Mouse (Mus musculus) liver, embryonic 11.5 days (tissue): ENCODE measurements around the gene Aff4. TPM values are rescaled to one million over a fixed set of nuclear protein-coding genes. Genes with fewer than 3 reads are reported as not detected.

Experiments
- ATAC-seq: fragments of 200-750 bp; cut with Nextera tagmentation; replicated peaks from 2 replicates; pipeline ENCODE4 v1.8.0; 2017; ENCODE audit warnings: moderate number of reproducible peaks, mild to moderate bottlenecking, moderate TSS enrichment, moderate library complexity; ENCODE audit not compliant: low FRiP score
- DNase-seq: peaks from one replicate; pipeline ENCODE4 v3.0.0-alpha.2; 2017; ENCODE audit warnings: low spot score
- H3K27ac ChIP-seq: fragments of 300-500 bp; sonication (generic); 2 replicates; pipeline ENCODE4 v1.5.1; 2014; ENCODE audit warnings: mild to moderate bottlenecking, low read depth, low read length, control low read depth
- H3K27me3 ChIP-seq: fragments of 300-500 bp; sonication (generic); replicated peaks from 2 replicates; pipeline ENCODE4 v1.6.1; 2014; ENCODE audit warnings: low read length, mixed read lengths; ENCODE audit not compliant: control insufficient read depth, insufficient read depth
- H3K36me3 ChIP-seq: fragments of 300-500 bp; sonication (generic); 2 replicates; pipeline ENCODE4 v1.6.1; 2014; ENCODE audit warnings: mild to moderate bottlenecking, low read length, moderate library complexity, mixed read lengths; ENCODE audit not compliant: control insufficient read depth, insufficient read depth
- H3K4me1 ChIP-seq: fragments of 300-500 bp; sonication (generic); replicated peaks from 2 replicates; pipeline ENCODE4 v1.6.1; 2014; ENCODE audit warnings: low read length, mixed read lengths; ENCODE audit not compliant: control insufficient read depth, insufficient read depth
- H3K4me2 ChIP-seq: fragments of 300-500 bp; sonication (generic); 2 replicates; pipeline ENCODE4 v1.6.1; 2014; ENCODE audit warnings: mild to moderate bottlenecking, control low read depth, moderate library complexity
- H3K4me3 ChIP-seq: fragments of 300-500 bp; sonication (generic); 2 replicates; pipeline ENCODE4 v1.5.1; 2014; ENCODE audit warnings: low read depth, low read length, control low read depth
- H3K9ac ChIP-seq: fragments of 300-500 bp; sonication (generic); 2 replicates; pipeline ENCODE4 v1.6.1; 2014; ENCODE audit warnings: low read depth, low read length, control low read depth
- H3K9me3 ChIP-seq: fragments of 300-500 bp; sonication (generic); 2 replicates; pipeline ENCODE4 v1.6.1; 2016; ENCODE audit warnings: low read length, inconsistent platforms, mixed read lengths; ENCODE audit not compliant: control insufficient read depth
- WGBS: fragments of 180-500 bp; shearing (Covaris S2); extraction: QIAGEN DNeasy Blood & Tissue Kit; methylation state at CpG from one replicate; pipeline ENCODE4 v1.1.7; 2014; 5-methylcytosine and 5-hydroxymethylcytosine counted together
- polyA plus RNA-seq: library from polyadenylated mRNA; unstranded; fragments of >200 nt; fragmentation: Nextera tagmentation; extraction: Ambion mirVana; gene quantifications from 2 replicates; pipeline ENCODE4 v1.2.1, GENCODE M21; 2014

The Aff4 gene
- polyA plus RNA-seq, 1 experiment from 2014 or later: 16.5 TPM

GRCm38 (mm10) chr11:53441921-53442320 is 91.3 kb downstream of the Aff4 start:
- no peak; the same call in 1 of the 2 replicates for ATAC-seq
- 7% methylated on average over 12 of the region's 12 CpGs for WGBS
- Histone ChIP-seq H3K4me3 (no peak overlapping the region), H3K4me1 (peaks cover 17% of the 10 kb centered on the region), H3K27me3 (no peaks in the 10 kb centered on the region), H3K9ac (peak overlapping the region; percentile 3; the same call in 1 of the 2 replicates), H3K36me3 (no peaks in the 10 kb centered on the region), H3K27ac (0 out of 2 replicates have a peak overlapping the region, but pooled peaks have one; percentile 0), H3K4me2 (peak overlapping the region; percentile 24), H3K9me3 (no peaks in the 10 kb centered on the region)
- peak; percentile 53 for DNase-seq

GRCm38 (mm10) chr11:53443861-53444260 is 93.2 kb downstream of the Aff4 start:
- Histone ChIP-seq H3K9ac (no peak overlapping the region), H3K4me2 (no peak overlapping the region), H3K36me3 (no peaks in the 10 kb centered on the region), H3K27ac (no peak overlapping the region), H3K27me3 (no peaks in the 10 kb centered on the region), H3K9me3 (no peaks in the 10 kb centered on the region), H3K4me3 (no peak overlapping the region), H3K4me1 (peaks cover 17% of the 10 kb centered on the region)
- DNase-seq: no peak
- ATAC-seq: peak; percentile 59; the same call in 1 of the 2 replicates
- WGBS: 30% methylated on average over 6 of the region's 6 CpGs

GRCm38 (mm10) chr11:53445562-53445961 is 94.9 kb downstream of the Aff4 start:
- no peaks in the 10 kb centered on the region for H3K9me3 ChIP-seq
- H3K27ac ChIP-seq: peak overlapping the region; percentile 16
- H3K4me3 ChIP-seq: no peak overlapping the region
- H3K27me3 ChIP-seq: peaks cover 4% of the 10 kb centered on the region
- H3K4me1 ChIP-seq: peaks cover 19% of the 10 kb centered on the region
- ATAC-seq: no peak
- H3K9ac ChIP-seq: no peak overlapping the region
- no peak overlapping the region for H3K4me2 ChIP-seq
- H3K36me3 ChIP-seq: no peaks in the 10 kb centered on the region
- no peak for DNase-seq
- 52% methylated on average over 13 of the region's 13 CpGs for WGBS

- no peaks in the 10 kb centered on the region for H3K9me3 ChIP-seq
- no peak overlapping the region for H3K4me2 ChIP-seq
- peaks cover 19% of the 10 kb centered on the region for H3K4me1 ChIP-seq
- no peak overlapping the region for H3K4me3 ChIP-seq
- DNase-seq (no peak), ATAC-seq (0 out of 2 replicates have a peak, but pooled peaks have one; percentile 20)
- H3K27me3 ChIP-seq: peaks cover 4% of the 10 kb centered on the region
- H3K9ac ChIP-seq: no peak overlapping the region
- WGBS: 78% methylated on average over 13 of the region's 13 CpGs
- peak overlapping the region; percentile 17 for H3K27ac ChIP-seq
- no peaks in the 10 kb centered on the region for H3K36me3 ChIP-seq
These were observed 95.5 kb downstream of the Aff4 start for GRCm38 (mm10) chr11:53446183-53446582.

GRCm38 (mm10) chr11:53447996-53448395 is 97.4 kb downstream of the Aff4 start:
- H3K4me1 ChIP-seq: peaks cover 7% of the 10 kb centered on the region; the same call in 1 of the 2 replicates
- no peak overlapping the region for H3K9ac ChIP-seq
- no peak overlapping the region for H3K4me2 ChIP-seq
- no peak overlapping the region for H3K27ac ChIP-seq
- H3K27me3 ChIP-seq: peaks cover 4% of the 10 kb centered on the region
- DNase-seq (no peak), ATAC-seq (no peak)
- no peaks in the 10 kb centered on the region for H3K9me3 ChIP-seq
- WGBS: 90% methylated on average over 8 of the region's 8 CpGs
- no peak overlapping the region for H3K4me3 ChIP-seq
- no peaks in the 10 kb centered on the region for H3K36me3 ChIP-seq

- ATAC-seq: no peak
- no peak overlapping the region for H3K9ac ChIP-seq
- no peak overlapping the region for H3K4me2 ChIP-seq
- no peak overlapping the region for H3K4me3 ChIP-seq
- peaks cover 4% of the 10 kb centered on the region for H3K27me3 ChIP-seq
- no peaks in the 10 kb centered on the region for H3K9me3 ChIP-seq
- H3K36me3 ChIP-seq: no peaks in the 10 kb centered on the region
- WGBS: 71% methylated on average over 1 of the region's 1 CpGs
- H3K27ac ChIP-seq: no peak overlapping the region
- H3K4me1 ChIP-seq: peaks cover 6% of the 10 kb centered on the region; the same call in 1 of the 2 replicates
- no peak for DNase-seq
These were observed 97.9 kb downstream of the Aff4 start for GRCm38 (mm10) chr11:53448529-53448928.

GRCm38 (mm10) chr11:53450070-53450705 is 99.6 kb downstream of the Aff4 start:
- H3K4me3 ChIP-seq: no peak overlapping the region
- H3K27ac ChIP-seq: no peak overlapping the region
- H3K9me3 ChIP-seq: no peaks in the 10 kb centered on the region
- no peak overlapping the region for H3K4me2 ChIP-seq
- no peaks in the 10 kb centered on the region for H3K36me3 ChIP-seq
- no peak overlapping the region for H3K9ac ChIP-seq
- WGBS: 36% methylated on average over 15 of the region's 15 CpGs
- DNase-seq (no peak), ATAC-seq (no peak)
- peaks cover 4% of the 10 kb centered on the region for H3K27me3 ChIP-seq
- H3K4me1 ChIP-seq: peaks cover 4% of the 10 kb centered on the region; the same call in 1 of the 2 replicates

- H3K27ac ChIP-seq: no peak overlapping the region
- 66% methylated on average over 2 of the region's 2 CpGs for WGBS
- ATAC-seq (no peak), DNase-seq (no peak)
- H3K9ac ChIP-seq: no peak overlapping the region
- H3K4me1 ChIP-seq: 0 out of 2 replicates have a peak, but pooled peaks cover 2% of the 10 kb centered on the region
- no peaks in the 10 kb centered on the region for H3K36me3 ChIP-seq
- no peak overlapping the region for H3K4me2 ChIP-seq
- no peaks in the 10 kb centered on the region for H3K9me3 ChIP-seq
- H3K4me3 ChIP-seq: no peak overlapping the region
- peaks cover 4% of the 10 kb centered on the region for H3K27me3 ChIP-seq
These were observed 100.7 kb downstream of the Aff4 start for GRCm38 (mm10) chr11:53451361-53451760.

- DNase-seq (no peak), ATAC-seq (no peak)
- Histone ChIP-seq H3K4me1 (0 out of 2 replicates have a peak, but pooled peaks cover 2% of the 10 kb centered on the region), H3K9ac (no peak overlapping the region), H3K27ac (no peak overlapping the region), H3K36me3 (no peaks in the 10 kb centered on the region), H3K4me2 (no peak overlapping the region), H3K9me3 (no peaks in the 10 kb centered on the region), H3K27me3 (peaks cover 9% of the 10 kb centered on the region), H3K4me3 (no peak overlapping the region)
- 95% methylated on average over 9 of the region's 9 CpGs for WGBS
These were observed 101.8 kb downstream of the Aff4 start for GRCm38 (mm10) chr11:53452396-53452795.
